Mouse (Mus musculus) heart, embryonic 16.5 days (tissue): ENCODE measurements around the gene Tmem81. TPM values are rescaled to one million over a fixed set of nuclear protein-coding genes. Genes with fewer than 3 reads are reported as not detected.

Experiments used
- ATAC-seq: fragments of 200-750 bp; cut with Nextera tagmentation; replicated peaks from 2 replicates; pipeline ENCODE4 v1.8.0; 2017; ENCODE audit warnings: moderate number of reproducible peaks; ENCODE audit not compliant: insufficient read depth, low FRiP score; ENCODE audit errors: extremely low read depth
- H3K27ac ChIP-seq: fragments of 300-500 bp; sonication (generic); 2 replicates; pipeline ENCODE4 v1.5.1; 2014; ENCODE audit warnings: mild to moderate bottlenecking, low read length, control low read depth, moderate library complexity
- H3K27me3 ChIP-seq: fragments of 300-500 bp; sonication (generic); 2 replicates; pipeline ENCODE4 v1.6.1; 2014; ENCODE audit warnings: low read length, mixed read lengths; ENCODE audit not compliant: control insufficient read depth, insufficient read depth
- H3K36me3 ChIP-seq: fragments of 300-500 bp; sonication (generic); 2 replicates; pipeline ENCODE4 v1.6.1; 2014; ENCODE audit not compliant: control insufficient read depth, insufficient read depth
- H3K4me1 ChIP-seq: fragments of 300-500 bp; sonication (generic); 2 replicates; pipeline ENCODE4 v1.6.1; 2014; ENCODE audit warnings: low read length, mixed read lengths; ENCODE audit not compliant: control insufficient read depth, insufficient read depth
- H3K4me2 ChIP-seq: fragments of 300-500 bp; sonication (generic); 2 replicates; pipeline ENCODE4 v1.6.1; 2014; ENCODE audit warnings: low read depth, mild to moderate bottlenecking, control low read depth, low read length
- H3K4me3 ChIP-seq: fragments of 300-500 bp; sonication (generic); 2 replicates; pipeline ENCODE4 v1.5.1; 2014; ENCODE audit warnings: mild to moderate bottlenecking, control low read depth, low read length
- H3K9ac ChIP-seq: fragments of 300-500 bp; sonication (generic); 2 replicates; pipeline ENCODE4 v1.6.1; 2014; ENCODE audit warnings: low read length, control low read depth
- H3K9me3 ChIP-seq: fragments of 300-500 bp; sonication (generic); replicated peaks from 2 replicates; pipeline ENCODE4 v1.6.1; 2016; ENCODE audit warnings: low read length; ENCODE audit not compliant: control insufficient read depth
- WGBS: fragments of 180-500 bp; shearing (Covaris S2); extraction: QIAGEN DNeasy Blood & Tissue Kit; methylation state at CpG from one replicate; pipeline ENCODE4 v1.1.7; 2014; 5-methylcytosine and 5-hydroxymethylcytosine counted together
- polyA plus RNA-seq: library from polyadenylated mRNA; unstranded; fragments of >200 nt; fragmentation: Nextera tagmentation; extraction: Ambion mirVana; gene quantifications from 2 replicates; pipeline ENCODE4 v1.2.1, GENCODE M21; 2015

Gene Tmem81
- polyA plus RNA-seq, 1 experiment from 2014 or later, result 0.80 TPM

DNA sequence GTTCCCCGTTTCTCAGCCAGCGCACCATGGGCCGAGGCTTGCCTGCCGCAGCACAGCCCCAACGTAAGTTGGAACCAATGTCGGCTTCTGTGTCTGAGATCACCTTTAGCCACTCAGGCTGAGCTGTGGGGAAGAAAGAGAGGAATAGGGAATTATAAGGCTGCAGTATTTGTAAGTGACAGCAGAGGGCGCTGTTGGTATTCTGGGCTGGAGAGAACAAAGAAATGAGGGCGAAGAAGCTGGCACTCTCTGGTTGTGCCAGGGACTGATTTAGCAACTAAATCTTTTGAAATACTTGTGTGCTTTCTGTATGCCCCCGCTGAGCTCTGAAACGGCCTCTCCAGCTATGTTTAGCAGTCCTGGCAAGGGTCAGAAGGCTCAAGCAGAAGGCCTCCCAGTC, 19.8 kb downstream of the Tmem81 start:
- H3K9ac ChIP-seq, result no peak overlapping the region

GRCm38 (mm10) chr1:132528071-132528470, 22.0 kb downstream of the Tmem81 start:
- Histone ChIP-seq H3K27ac (no peak overlapping the region), H3K9ac (no peak overlapping the region), H3K4me3 (no peak overlapping the region), H3K9me3 (no peaks in the 10 kb centered on the region), H3K27me3 (peaks cover 13% of the 10 kb centered on the region), H3K36me3 (no peaks in the 10 kb centered on the region), H3K4me1 (no peaks in the 10 kb centered on the region), H3K4me2 (no peak overlapping the region)
- no peak for ATAC-seq
- 87% methylated on average over 13 of the region's 13 CpGs for WGBS

More for the DNA sequence above, 19.8 kb downstream of the Tmem81 start:
- Histone ChIP-seq H3K27ac (no peak overlapping the region), H3K27me3 (peaks cover 9% of the 10 kb centered on the region), H3K9me3 (no peaks in the 10 kb centered on the region), H3K4me2 (no peak overlapping the region), H3K4me3 (no peak overlapping the region), H3K36me3 (no peaks in the 10 kb centered on the region), H3K4me1 (no peaks in the 10 kb centered on the region)
- no peak for ATAC-seq
- WGBS, result 7% methylated on average over 10 of the region's 10 CpGs

- Histone ChIP-seq H3K9me3 (no peaks in the 10 kb centered on the region), H3K9ac (no peak overlapping the region), H3K4me2 (no peak overlapping the region), H3K27me3 (peaks cover 20% of the 10 kb centered on the region), H3K36me3 (no peaks in the 10 kb centered on the region), H3K4me3 (no peak overlapping the region), H3K4me1 (no peaks in the 10 kb centered on the region), H3K27ac (no peak overlapping the region)
- ATAC-seq, result no peak
- WGBS, result 80% methylated on average over 19 of the region's 19 CpGs
These were observed 22.8 kb downstream of the Tmem81 start for GRCm38 (mm10) chr1:132528647-132529334.

DNA sequence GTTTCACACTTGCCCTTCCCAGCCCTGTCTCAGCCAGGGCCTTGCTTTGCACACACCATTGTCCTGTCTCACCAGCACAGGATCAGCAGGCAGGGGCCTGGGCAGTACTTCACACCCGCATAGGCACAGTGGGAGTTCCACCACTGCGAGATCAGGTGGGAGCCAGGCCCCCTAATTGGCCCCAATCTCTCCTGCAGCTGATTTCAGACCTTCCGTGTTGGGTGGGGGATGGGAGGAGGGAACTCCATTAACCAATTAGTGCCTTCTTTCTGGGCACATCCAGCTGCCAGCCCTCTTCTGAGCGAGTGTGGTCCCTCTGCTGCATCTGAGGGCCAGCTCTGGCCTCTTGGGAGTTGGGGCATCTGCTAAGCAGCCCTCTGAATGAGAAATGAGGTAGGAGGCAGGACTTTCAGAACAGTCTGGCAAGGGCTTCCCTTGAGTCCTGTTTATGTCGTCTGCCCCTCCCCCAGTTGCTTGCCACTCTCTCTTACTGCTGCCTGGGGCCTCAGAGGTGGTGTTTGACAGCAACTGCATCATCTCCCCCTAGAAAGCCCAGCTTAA, 24.7 kb downstream of the Tmem81 start:
- Histone ChIP-seq H3K9me3 (no peaks in the 10 kb centered on the region), H3K27ac (no peak overlapping the region), H3K4me2 (no peak overlapping the region), H3K36me3 (no peaks in the 10 kb centered on the region), H3K27me3 (peaks cover 35% of the 10 kb centered on the region), H3K9ac (no peak overlapping the region), H3K4me1 (no peaks in the 10 kb centered on the region), H3K4me3 (no peak overlapping the region)
- WGBS, result 21% methylated on average over 5 of the region's 5 CpGs
- no peak for ATAC-seq

DNA sequence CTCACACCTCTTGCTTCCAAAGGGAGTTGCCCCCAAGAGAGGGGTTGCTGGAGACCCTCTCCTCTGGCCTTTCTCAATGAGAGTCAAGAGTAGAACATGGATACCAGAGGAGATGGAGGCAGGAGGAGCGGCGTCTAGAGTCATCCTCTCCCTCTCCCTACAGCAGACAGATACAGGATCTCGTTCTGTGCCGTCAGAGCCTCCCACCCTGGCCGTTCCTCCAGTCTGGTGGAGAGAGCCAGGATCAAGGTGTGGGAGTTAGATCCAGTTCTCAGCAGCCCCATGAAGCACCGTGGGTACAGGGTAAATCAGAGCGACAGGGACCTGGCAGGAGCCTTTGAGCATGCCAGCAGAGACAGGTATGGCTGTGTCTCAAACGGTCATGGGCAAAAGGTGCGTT, 26.5 kb downstream of the Tmem81 start:
- Histone ChIP-seq H3K4me2 (no peak overlapping the region), H3K4me1 (no peaks in the 10 kb centered on the region), H3K36me3 (no peaks in the 10 kb centered on the region), H3K9ac (no peak overlapping the region), H3K27ac (no peak overlapping the region), H3K27me3 (peaks cover 37% of the 10 kb centered on the region), H3K4me3 (no peak overlapping the region), H3K9me3 (no peaks in the 10 kb centered on the region)
- ATAC-seq, result no peak
- WGBS, result 51% methylated on average over 9 of the region's 9 CpGs

DNA sequence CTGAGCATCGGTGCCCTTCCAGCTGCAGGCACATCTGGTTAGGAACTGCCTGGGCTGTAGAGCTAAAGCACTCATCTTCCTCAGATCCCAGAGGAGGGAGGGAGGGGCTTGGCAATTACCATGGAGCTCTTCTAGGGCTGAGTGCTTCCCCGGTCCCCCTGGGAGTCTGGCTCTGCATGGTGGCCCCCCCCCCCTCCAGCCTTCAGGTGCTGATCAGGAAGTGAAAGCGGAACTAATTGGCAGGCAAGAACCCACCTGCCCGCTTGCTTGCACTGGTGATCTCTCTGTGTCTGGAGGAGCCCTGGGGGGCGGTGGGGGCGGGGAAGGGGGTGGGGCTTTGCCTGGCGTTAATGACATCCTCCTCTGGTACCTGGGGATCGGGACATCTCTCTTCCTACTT, 27.8 kb downstream of the Tmem81 start:
- H3K4me1 ChIP-seq, result no peaks in the 10 kb centered on the region
- H3K9ac ChIP-seq, result no peak overlapping the region
- no peaks in the 10 kb centered on the region for H3K36me3 ChIP-seq
- H3K27ac ChIP-seq, result no peak overlapping the region
- H3K4me3 ChIP-seq, result no peak overlapping the region
- H3K9me3 ChIP-seq, result no peaks in the 10 kb centered on the region
- under 1% methylated on average over 8 of the region's 8 CpGs for WGBS
- peaks cover 45% of the 10 kb centered on the region for H3K27me3 ChIP-seq
- no peak overlapping the region for H3K4me2 ChIP-seq
- no peak for ATAC-seq

DNA sequence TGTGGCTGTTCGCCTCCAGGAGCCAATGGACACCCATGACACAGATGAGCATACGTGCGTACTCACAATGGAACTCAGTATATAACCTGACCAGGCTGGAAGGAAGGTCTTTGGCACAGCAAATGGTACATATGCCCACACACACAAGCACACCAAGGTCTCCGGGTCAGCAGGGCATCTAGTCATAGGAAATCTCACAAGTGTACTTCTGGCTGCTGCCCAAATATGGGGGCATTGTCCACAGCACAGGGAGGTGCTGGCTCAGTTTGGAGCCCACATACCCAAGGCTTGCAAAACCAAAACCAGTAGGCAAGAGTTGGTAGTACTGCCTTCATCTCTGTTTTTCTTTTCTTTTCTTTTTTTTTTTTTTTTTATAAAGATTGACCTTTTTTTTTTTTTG, 29.5 kb downstream of the Tmem81 start:
- Histone ChIP-seq H3K4me1 (no peaks in the 10 kb centered on the region), H3K9ac (no peak overlapping the region), H3K9me3 (no peaks in the 10 kb centered on the region), H3K4me3 (no peak overlapping the region), H3K36me3 (no peaks in the 10 kb centered on the region), H3K27me3 (peaks cover 61% of the 10 kb centered on the region), H3K27ac (no peak overlapping the region), H3K4me2 (no peak overlapping the region)
- ATAC-seq, result no peak
- 85% methylated on average over 4 of the region's 4 CpGs for WGBS

GRCm38 (mm10) chr1:132536416-132536815, 30.4 kb downstream of the Tmem81 start:
- H3K36me3 ChIP-seq, result no peaks in the 10 kb centered on the region
- H3K4me1 ChIP-seq, result no peaks in the 10 kb centered on the region
- H3K4me3 ChIP-seq, result no peak overlapping the region
- H3K27me3 ChIP-seq, result peaks cover 69% of the 10 kb centered on the region
- no peak for ATAC-seq
- H3K4me2 ChIP-seq, result no peak overlapping the region
- no peaks in the 10 kb centered on the region for H3K9me3 ChIP-seq
- 68% methylated on average over 3 of the region's 3 CpGs for WGBS
- H3K27ac ChIP-seq, result no peak overlapping the region
- H3K9ac ChIP-seq, result no peak overlapping the region

DNA sequence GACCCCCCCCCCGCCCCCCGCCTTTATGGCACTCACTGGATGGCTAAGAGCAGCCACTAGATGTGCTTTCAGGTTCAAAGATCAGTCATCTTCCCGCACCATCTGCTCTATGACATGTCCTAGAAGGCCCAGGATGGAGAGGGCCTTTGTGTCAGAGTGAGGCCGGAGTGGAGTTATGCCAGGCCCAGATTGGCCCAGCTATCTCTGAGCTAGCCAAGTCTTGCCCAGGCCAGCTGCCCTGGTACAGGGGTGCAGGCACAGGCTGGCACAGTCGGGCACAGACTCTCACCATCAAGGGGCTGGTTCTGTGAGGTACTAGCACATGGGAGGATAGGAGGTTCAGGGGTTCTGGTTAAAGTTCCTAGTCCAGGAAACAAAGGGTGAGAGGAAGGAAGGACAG, 31.7 kb downstream of the Tmem81 start:
- H3K27ac ChIP-seq, result no peak overlapping the region
- 78% methylated on average over 5 of the region's 5 CpGs for WGBS
- H3K4me2 ChIP-seq, result no peak overlapping the region
- peaks cover 78% of the 10 kb centered on the region for H3K27me3 ChIP-seq
- H3K4me3 ChIP-seq, result no peak overlapping the region
- no peak for ATAC-seq
- no peaks in the 10 kb centered on the region for H3K9me3 ChIP-seq
- H3K4me1 ChIP-seq, result no peaks in the 10 kb centered on the region
- H3K36me3 ChIP-seq, result no peaks in the 10 kb centered on the region
- H3K9ac ChIP-seq, result no peak overlapping the region
